Mouse (Mus musculus) hindbrain, postnatal 0 days (tissue): ENCODE results near the gene Rbfox2. TPM values are rescaled to one million over a fixed set of nuclear protein-coding genes. Genes with fewer than 3 reads are reported as not detected.
A peak's percentile ranks its signal among the peaks of the same experiment; 100 is the strongest.
"Not testable (repeated sequence)": the region's sequence is repeated elsewhere in the genome, so short reads cannot be mapped to it uniquely, and the experiment has no call there.

Experiments
- ATAC-seq: fragments of 200-750 bp; cut with Nextera tagmentation; 2 replicates; pipeline ENCODE4 v1.8.0; 2017; ENCODE audit warnings: mild to moderate bottlenecking, moderate TSS enrichment, moderate library complexity
- DNase-seq: peaks from one replicate; pipeline ENCODE4 v3.0.0-alpha.2; 2015; ENCODE audit warnings: low spot score
- H3K27ac ChIP-seq: fragments of 300-500 bp; sonication (generic); 2 replicates; pipeline ENCODE4 v1.5.1; 2014; ENCODE audit warnings: mild to moderate bottlenecking
- H3K27me3 ChIP-seq: fragments of 300-500 bp; sonication (generic); 2 replicates; pipeline ENCODE4 v1.6.1; 2014; ENCODE audit warnings: low read length, mixed read lengths; ENCODE audit not compliant: insufficient read depth
- H3K36me3 ChIP-seq: fragments of 300-500 bp; sonication (generic); 2 replicates; pipeline ENCODE4 v1.6.1; 2014; ENCODE audit warnings: low read length, mixed read lengths; ENCODE audit not compliant: insufficient read depth
- H3K4me1 ChIP-seq: fragments of 300-500 bp; sonication (generic); 2 replicates; pipeline ENCODE4 v1.6.1; 2014; ENCODE audit warnings: antibody characterized with exemption, low read length, mixed read lengths; ENCODE audit not compliant: insufficient read depth
- H3K4me2 ChIP-seq: fragments of 300-500 bp; sonication (generic); 2 replicates; pipeline ENCODE4 v1.6.1; 2014; ENCODE audit warnings: low read depth, mild to moderate bottlenecking, low read length, moderate library complexity, mixed read lengths
- H3K4me3 ChIP-seq: fragments of 300-500 bp; sonication (generic); 2 replicates; pipeline ENCODE4 v1.5.1; 2014; ENCODE audit warnings: low read length
- H3K9ac ChIP-seq: fragments of 300-500 bp; sonication (generic); replicated peaks from 2 replicates; pipeline ENCODE4 v1.6.1; 2014; ENCODE audit warnings: mild to moderate bottlenecking, low read length, moderate library complexity, mixed read lengths
- H3K9me3 ChIP-seq: fragments of 300-500 bp; sonication (generic); 2 replicates; pipeline ENCODE4 v1.6.1; 2016; ENCODE audit warnings: low read length, mixed read lengths
- CTCF ChIP-seq: IDR thresholded peaks from 2 replicates; pipeline ENCODE4 v1.5.1; 2016; ENCODE audit warnings: antibody characterized with exemption, control low read depth, low read depth
- WGBS: fragments of 180-500 bp; shearing (Covaris S2); extraction: QIAGEN DNeasy Blood & Tissue Kit; methylation state at CpG from one replicate; pipeline ENCODE4 v1.1.7; 2014; 5-methylcytosine and 5-hydroxymethylcytosine counted together
- polyA plus RNA-seq: library from polyadenylated mRNA; unstranded; fragments of >200 nt; fragmentation: Nextera tagmentation; extraction: Ambion mirVana; gene quantifications from 2 replicates; pipeline ENCODE4 v1.2.1, GENCODE M21; 2015
- total RNA-seq: library from RNA; depleted of rRNA; stranded (reverse); fragments of >200 nt; gene quantifications from 2 replicates; pipeline ENCODE4 v1.2.3, GENCODE M21; 2014

Rbfox2 gene
- total and polyA plus RNA-seq, 2 experiments from 2014 or later, result 91.9 to 294 TPM

GRCm38 (mm10) chr15:77340581-77340980 lies 33.8 kb upstream of the Rbfox2 start:
- Histone ChIP-seq H3K4me1 (peaks cover 19% of the 10 kb centered on the region), H3K27me3 (no peaks in the 10 kb centered on the region), H3K9ac (no peak overlapping the region), H3K4me3 (no peak overlapping the region), H3K4me2 (no peak overlapping the region), H3K36me3 (no peaks in the 10 kb centered on the region), H3K9me3 (no peaks in the 10 kb centered on the region), H3K27ac (no peak overlapping the region)
- ATAC-seq (no peak), DNase-seq (no peak)
- TF ChIP-seq CTCF, result no peak

GRCm38 (mm10) chr15:77338924-77339429 lies 32.2 kb upstream of the Rbfox2 start:
- no peak overlapping the region for H3K4me3 ChIP-seq
- no peak overlapping the region for H3K4me2 ChIP-seq
- H3K4me1 ChIP-seq, result peaks cover 17% of the 10 kb centered on the region
- H3K27ac ChIP-seq, result no peak overlapping the region
- H3K27me3 ChIP-seq, result no peaks in the 10 kb centered on the region
- no peak for TF ChIP-seq CTCF
- no peaks in the 10 kb centered on the region for H3K36me3 ChIP-seq
- ATAC-seq, result no peak
- no peak overlapping the region for H3K9ac ChIP-seq
- H3K9me3 ChIP-seq, result no peaks in the 10 kb centered on the region
- WGBS, result 79% methylated on average over 8 of the region's 8 CpGs
- DNase-seq, result no peak

- WGBS, result 70% methylated on average over 7 of the region's 7 CpGs
- TF ChIP-seq CTCF, result no peak
Measured at GRCm38 (mm10) chr15:77338451-77338850, 31.6 kb upstream of the Rbfox2 start.

GRCm38 (mm10) chr15:77337926-77338325 lies 31.1 kb upstream of the Rbfox2 start:
- no peak overlapping the region for H3K27ac ChIP-seq
- peak; percentile 30; the same call in 1 of the 2 replicates for TF ChIP-seq CTCF
- 65% methylated on average over 3 of the region's 3 CpGs for WGBS
- H3K9ac ChIP-seq, result no peak overlapping the region
- no peaks in the 10 kb centered on the region for H3K9me3 ChIP-seq
- H3K4me2 ChIP-seq, result no peak overlapping the region
- DNase-seq (no peak), ATAC-seq (no peak)
- H3K27me3 ChIP-seq, result no peaks in the 10 kb centered on the region
- H3K4me1 ChIP-seq, result peaks cover 6% of the 10 kb centered on the region
- H3K4me3 ChIP-seq, result no peak overlapping the region
- H3K36me3 ChIP-seq, result no peaks in the 10 kb centered on the region

More at GRCm38 (mm10) chr15:77338451-77338850, 31.6 kb upstream of the Rbfox2 start:
- Histone ChIP-seq H3K27me3 (no peaks in the 10 kb centered on the region), H3K36me3 (no peaks in the 10 kb centered on the region), H3K4me1 (peaks cover 11% of the 10 kb centered on the region), H3K9me3 (no peaks in the 10 kb centered on the region), H3K9ac (no peak overlapping the region), H3K4me3 (no peak overlapping the region), H3K4me2 (no peak overlapping the region), H3K27ac (no peak overlapping the region)
- ATAC-seq (no peak), DNase-seq (no peak)

GRCm38 (mm10) chr15:77336968-77337341 lies 30.2 kb upstream of the Rbfox2 start:
- Histone ChIP-seq H3K9ac (no peak overlapping the region), H3K27me3 (no peaks in the 10 kb centered on the region), H3K4me2 (peak overlapping the region; percentile 52), H3K4me1 (0 out of 2 replicates have a peak, but pooled peaks cover 3% of the 10 kb centered on the region), H3K9me3 (no peaks in the 10 kb centered on the region), H3K36me3 (no peaks in the 10 kb centered on the region), H3K27ac (peak overlapping the region; percentile 45; the same call in 1 of the 2 replicates), H3K4me3 (peak overlapping the region; percentile 29)
- ATAC-seq (0 out of 2 replicates have a peak, but pooled peaks have one; percentile 8), DNase-seq (no peak)
- 46% methylated on average over 9 of the region's 9 CpGs for WGBS
- TF ChIP-seq CTCF, result no peak

GRCm38 (mm10) chr15:77336287-77336967 lies 29.6 kb upstream of the Rbfox2 start:
- WGBS, result 1% methylated on average over 32 of the region's 32 CpGs
- no peaks in the 10 kb centered on the region for H3K9me3 ChIP-seq
- H3K4me1 ChIP-seq, result 0 out of 2 replicates have a peak, but pooled peaks cover 3% of the 10 kb centered on the region
- 0 out of 2 replicates have a peak overlapping the region, but pooled peaks have one; percentile 19 for H3K9ac ChIP-seq
- peak; percentile 88 for TF ChIP-seq CTCF
- ATAC-seq, result peak; percentile 89
- H3K27ac ChIP-seq, result peak overlapping the region; percentile 54
- H3K4me2 ChIP-seq, result peak overlapping the region; percentile 52
- DNase-seq, result peak; percentile 93
- no peaks in the 10 kb centered on the region for H3K27me3 ChIP-seq
- H3K4me3 ChIP-seq, result peak overlapping the region; percentile 29
- no peaks in the 10 kb centered on the region for H3K36me3 ChIP-seq

GRCm38 (mm10) chr15:77335185-77335584 lies 28.4 kb upstream of the Rbfox2 start:
- WGBS, result 89% methylated on average over 3 of the region's 3 CpGs
- not testable (repeated sequence) for H3K4me2 ChIP-seq, H3K4me3 ChIP-seq, H3K9me3 ChIP-seq, ATAC-seq, DNase-seq, H3K27ac ChIP-seq, H3K27me3 ChIP-seq, H3K9ac ChIP-seq, H3K36me3 ChIP-seq, H3K4me1 ChIP-seq
